Mouse (Mus musculus): ENCODE measurements around the gene P2ry10. TPM values are rescaled to one million over a fixed set of nuclear protein-coding genes. Genes with fewer than 3 reads are reported as not detected.
"Not testable (repeated sequence)": the region's sequence is repeated elsewhere in the genome, so short reads cannot be mapped to it uniquely, and the experiment has no call there.

Gene P2ry10
- not detected in 2 replicates for polyA plus RNA-seq (2015; fragmentation: Nextera tagmentation; extraction: Ambion mirVana)

GRCm38 (mm10) chrX:107088177-107088576 lies at the start of gene P2ry10:
TSS of gene P2ry10 (plus strand) at chrX:107088492.
- no peaks in the 10 kb centered on the region; the same call in 1 of the 2 replicates for H3K27me3 ChIP-seq (replicated peaks; ENCODE audit: control insufficient read depth, insufficient read depth, low read length)
- H3K9me3 ChIP-seq (ENCODE audit: control insufficient read depth, low read length) = no peaks in the 10 kb centered on the region
- no peak within 1 kb of the TSS for H3K27ac ChIP-seq (ENCODE audit: low read depth, low read length)
- no peak within 1 kb of the TSS for H3K4me3 ChIP-seq (ENCODE audit: low read length)
- H3K4me1 ChIP-seq (ENCODE audit: control insufficient read depth, insufficient read depth, low read depth, low read length) = no peaks in the 10 kb centered on the region
- no peak for ATAC-seq
- no peak within 1 kb of the TSS for H3K4me2 ChIP-seq (ENCODE audit: low read length)
- no peaks in the 10 kb centered on the region for H3K36me3 ChIP-seq (ENCODE audit: control insufficient read depth, insufficient read depth, low read length)
- H3K9ac ChIP-seq (ENCODE audit: low read depth, low read length) = no peak within 1 kb of the TSS
- 56% methylated on average over 4 of the region's 4 CpGs for WGBS

- H3K4me2 ChIP-seq (ENCODE audit: low read length) = no peak overlapping the region
- H3K9ac ChIP-seq (ENCODE audit: low read depth, low read length) = no peak overlapping the region
- H3K4me3 ChIP-seq (ENCODE audit: low read length) = no peak overlapping the region
- H3K36me3 ChIP-seq (ENCODE audit: control insufficient read depth, insufficient read depth, low read length) = no peaks in the 10 kb centered on the region
- no peaks in the 10 kb centered on the region for H3K4me1 ChIP-seq (ENCODE audit: control insufficient read depth, insufficient read depth, low read depth, low read length)
- H3K27me3 ChIP-seq (replicated peaks; ENCODE audit: control insufficient read depth, insufficient read depth, low read length) = no peaks in the 10 kb centered on the region
- H3K9me3 ChIP-seq (ENCODE audit: control insufficient read depth, low read length) = no peaks in the 10 kb centered on the region
- ATAC-seq = no peak
- no peak overlapping the region for H3K27ac ChIP-seq (ENCODE audit: low read depth, low read length)
These were observed 49.1 kb upstream of the P2ry10 start for GRCm38 (mm10) chrX:107039146-107039545.

GRCm38 (mm10) chrX:107039635-107040034 lies 48.7 kb upstream of the P2ry10 start:
- H3K4me2 ChIP-seq (ENCODE audit: low read length) = no peak overlapping the region
- no peak overlapping the region for H3K9ac ChIP-seq (ENCODE audit: low read depth, low read length)
- no peak overlapping the region for H3K4me3 ChIP-seq (ENCODE audit: low read length)
- no peak overlapping the region for H3K27ac ChIP-seq (ENCODE audit: low read depth, low read length)
- 70% methylated on average over 2 of the region's 2 CpGs for WGBS
- no peaks in the 10 kb centered on the region for H3K9me3 ChIP-seq (ENCODE audit: control insufficient read depth, low read length)
- no peaks in the 10 kb centered on the region for H3K36me3 ChIP-seq (ENCODE audit: control insufficient read depth, insufficient read depth, low read length)
- H3K4me1 ChIP-seq (ENCODE audit: control insufficient read depth, insufficient read depth, low read depth, low read length) = no peaks in the 10 kb centered on the region
- ATAC-seq = no peak
- no peaks in the 10 kb centered on the region for H3K27me3 ChIP-seq (replicated peaks; ENCODE audit: control insufficient read depth, insufficient read depth, low read length)

- Histone ChIP-seq H3K4me1 (ENCODE audit: control insufficient read depth, insufficient read depth, low read depth, low read length) (no peaks in the 10 kb centered on the region), H3K9me3 (ENCODE audit: control insufficient read depth, low read length) (no peaks in the 10 kb centered on the region), H3K9ac (ENCODE audit: low read depth, low read length) (no peak overlapping the region), H3K4me3 (ENCODE audit: low read length) (no peak overlapping the region), H3K27me3 (replicated peaks; ENCODE audit: control insufficient read depth, insufficient read depth, low read length) (no peaks in the 10 kb centered on the region), H3K36me3 (ENCODE audit: control insufficient read depth, insufficient read depth, low read length) (no peaks in the 10 kb centered on the region), H3K4me2 (ENCODE audit: low read length) (no peak overlapping the region), H3K27ac (ENCODE audit: low read depth, low read length) (no peak overlapping the region)
- 89% methylated on average over 2 of the region's 2 CpGs for WGBS
- no peak for ATAC-seq
These were observed 45.9 kb upstream of the P2ry10 start for GRCm38 (mm10) chrX:107042367-107042766.

GRCm38 (mm10) chrX:107083407-107083806 lies 4.9 kb upstream of the P2ry10 start:
- ATAC-seq; H3K36me3 ChIP-seq (ENCODE audit: control insufficient read depth, insufficient read depth, low read length); H3K9ac ChIP-seq (ENCODE audit: low read depth, low read length); H3K4me3 ChIP-seq (ENCODE audit: low read length); H3K27me3 ChIP-seq (replicated peaks; ENCODE audit: control insufficient read depth, insufficient read depth, low read length); H3K4me1 ChIP-seq (ENCODE audit: control insufficient read depth, insufficient read depth, low read depth, low read length); H3K27ac ChIP-seq (ENCODE audit: low read depth, low read length); H3K4me2 ChIP-seq (ENCODE audit: low read length); H3K9me3 ChIP-seq (ENCODE audit: control insufficient read depth, low read length): not testable (repeated sequence)
- 100% methylated on average over 1 of the region's 2 CpGs for WGBS

- Histone ChIP-seq H3K4me1 (ENCODE audit: control insufficient read depth, insufficient read depth, low read depth, low read length) (no peaks in the 10 kb centered on the region), H3K9ac (ENCODE audit: low read depth, low read length) (no peak overlapping the region), H3K4me2 (ENCODE audit: low read length) (no peak overlapping the region), H3K27me3 (replicated peaks; ENCODE audit: control insufficient read depth, insufficient read depth, low read length) (no peaks in the 10 kb centered on the region), H3K9me3 (ENCODE audit: control insufficient read depth, low read length) (no peaks in the 10 kb centered on the region), H3K27ac (ENCODE audit: low read depth, low read length) (no peak overlapping the region), H3K4me3 (ENCODE audit: low read length) (no peak overlapping the region), H3K36me3 (ENCODE audit: control insufficient read depth, insufficient read depth, low read length) (no peaks in the 10 kb centered on the region)
- no peak for ATAC-seq
These were observed 4.0 kb upstream of the P2ry10 start for GRCm38 (mm10) chrX:107084320-107084719.

GRCm38 (mm10) chrX:107089131-107089530 lies 839 bp downstream of the P2ry10 start:
- no peak for ATAC-seq
- H3K27ac ChIP-seq (ENCODE audit: low read depth, low read length) = no peak overlapping the region
- no peak overlapping the region for H3K4me3 ChIP-seq (ENCODE audit: low read length)
- H3K27me3 ChIP-seq (replicated peaks; ENCODE audit: control insufficient read depth, insufficient read depth, low read length) = no peaks in the 10 kb centered on the region; the same call in 1 of the 2 replicates
- H3K9ac ChIP-seq (ENCODE audit: low read depth, low read length) = no peak overlapping the region
- no peak overlapping the region for H3K4me2 ChIP-seq (ENCODE audit: low read length)
- WGBS = 80% methylated on average over 5 of the region's 5 CpGs
- H3K9me3 ChIP-seq (ENCODE audit: control insufficient read depth, low read length) = no peaks in the 10 kb centered on the region
- H3K36me3 ChIP-seq (ENCODE audit: control insufficient read depth, insufficient read depth, low read length) = no peaks in the 10 kb centered on the region
- H3K4me1 ChIP-seq (ENCODE audit: control insufficient read depth, insufficient read depth, low read depth, low read length) = no peaks in the 10 kb centered on the region

GRCm38 (mm10) chrX:107089930-107090329 lies 1.6 kb downstream of the P2ry10 start:
- no peak overlapping the region for H3K27ac ChIP-seq (ENCODE audit: low read depth, low read length)
- no peak for ATAC-seq
- no peak overlapping the region for H3K4me3 ChIP-seq (ENCODE audit: low read length)
- no peak overlapping the region for H3K4me2 ChIP-seq (ENCODE audit: low read length)
- no peaks in the 10 kb centered on the region for H3K9me3 ChIP-seq (ENCODE audit: control insufficient read depth, low read length)
- no peaks in the 10 kb centered on the region for H3K36me3 ChIP-seq (ENCODE audit: control insufficient read depth, insufficient read depth, low read length)
- 84% methylated on average over 1 of the region's 1 CpGs for WGBS
- no peaks in the 10 kb centered on the region; the same call in 1 of the 2 replicates for H3K27me3 ChIP-seq (replicated peaks; ENCODE audit: control insufficient read depth, insufficient read depth, low read length)
- no peaks in the 10 kb centered on the region for H3K4me1 ChIP-seq (ENCODE audit: control insufficient read depth, insufficient read depth, low read depth, low read length)
- no peak overlapping the region for H3K9ac ChIP-seq (ENCODE audit: low read depth, low read length)

GRCm38 (mm10) chrX:107095633-107096032 lies 7.3 kb downstream of the P2ry10 start:
- no peaks in the 10 kb centered on the region for H3K36me3 ChIP-seq (ENCODE audit: control insufficient read depth, insufficient read depth, low read length)
- no peak overlapping the region for H3K4me2 ChIP-seq (ENCODE audit: low read length)
- ATAC-seq = no peak
- H3K27ac ChIP-seq (ENCODE audit: low read depth, low read length) = no peak overlapping the region
- H3K9ac ChIP-seq (ENCODE audit: low read depth, low read length) = no peak overlapping the region
- H3K4me1 ChIP-seq (ENCODE audit: control insufficient read depth, insufficient read depth, low read depth, low read length) = no peaks in the 10 kb centered on the region
- no peak overlapping the region for H3K4me3 ChIP-seq (ENCODE audit: low read length)
- no peaks in the 10 kb centered on the region for H3K9me3 ChIP-seq (ENCODE audit: control insufficient read depth, low read length)
- H3K27me3 ChIP-seq (replicated peaks; ENCODE audit: control insufficient read depth, insufficient read depth, low read length) = no peaks in the 10 kb centered on the region
- WGBS = 83% methylated on average over 3 of the region's 3 CpGs

GRCm38 (mm10) chrX:107116333-107116732 lies 28.0 kb downstream of the P2ry10 start:
- 85% methylated on average over 1 of the region's 1 CpGs for WGBS
- Histone ChIP-seq H3K9ac (ENCODE audit: low read depth, low read length) (no peak overlapping the region), H3K4me3 (ENCODE audit: low read length) (no peak overlapping the region)

More at GRCm38 (mm10) chrX:107116333-107116732, 28.0 kb downstream of the P2ry10 start:
- no peak overlapping the region for H3K27ac ChIP-seq (ENCODE audit: low read depth, low read length)
- no peaks in the 10 kb centered on the region for H3K36me3 ChIP-seq (ENCODE audit: control insufficient read depth, insufficient read depth, low read length)
- ATAC-seq = no peak
- H3K4me1 ChIP-seq (ENCODE audit: control insufficient read depth, insufficient read depth, low read depth, low read length) = no peaks in the 10 kb centered on the region
- no peaks in the 10 kb centered on the region for H3K9me3 ChIP-seq (ENCODE audit: control insufficient read depth, low read length)
- H3K27me3 ChIP-seq (replicated peaks; ENCODE audit: control insufficient read depth, insufficient read depth, low read length) = no peaks in the 10 kb centered on the region
- no peak overlapping the region for H3K4me2 ChIP-seq (ENCODE audit: low read length)

All from hindbrain, embryonic 16.5 days (tissue).